Mouse (Mus musculus): Measurements from ENCODE around the gene Gm5089. TPM values are rescaled to one million over a fixed set of nuclear protein-coding genes. Genes with fewer than 3 reads are reported as not detected.

Gm5089 gene
- total RNA-seq, 2 experiments from 2014 or later, result 0.25 TPM; not detected in 1

GRCm38 (mm10) chr14:122479461-122480109 lies 28.7 kb upstream of the Gm5089 start:
- intact Hi-C loops (cut with DNase I), result loop anchor here (5.0 kb wide), 1 partner anchor 252 kb away; no protein-coding TSS in a partner anchor
- no peak for DNase-seq (ENCODE audit: low spot score in 2 of 2)

- intact Hi-C loops (cut with DNase I), result loop anchor here (5.0 kb wide), 1 partner anchor 251 kb away; no protein-coding TSS in a partner anchor
Measured at GRCm38 (mm10) chr14:122478574-122479011, 27.7 kb upstream of the Gm5089 start.

GRCm38 (mm10) chr14:122477971-122478573 lies 27.2 kb upstream of the Gm5089 start:
- intact Hi-C loops (cut with DNase I), result loop anchor here (5.0 kb wide), 1 partner anchor 251 kb away; no protein-coding TSS in a partner anchor
- no peak for DNase-seq (ENCODE audit: low spot score in 2 of 2)

More at GRCm38 (mm10) chr14:122478574-122479011, 27.7 kb upstream of the Gm5089 start:
- DNase-seq (ENCODE audit: low spot score in 2 of 2), result no peak

GRCm38 (mm10) chr14:122477261-122477671 lies 26.4 kb upstream of the Gm5089 start:
- no peak for DNase-seq (ENCODE audit: low spot score in 2 of 2)
- intact Hi-C loops (cut with DNase I), result loop anchor here (5.0 kb wide), 1 partner anchor 250 kb away; no protein-coding TSS in a partner anchor

DNA sequence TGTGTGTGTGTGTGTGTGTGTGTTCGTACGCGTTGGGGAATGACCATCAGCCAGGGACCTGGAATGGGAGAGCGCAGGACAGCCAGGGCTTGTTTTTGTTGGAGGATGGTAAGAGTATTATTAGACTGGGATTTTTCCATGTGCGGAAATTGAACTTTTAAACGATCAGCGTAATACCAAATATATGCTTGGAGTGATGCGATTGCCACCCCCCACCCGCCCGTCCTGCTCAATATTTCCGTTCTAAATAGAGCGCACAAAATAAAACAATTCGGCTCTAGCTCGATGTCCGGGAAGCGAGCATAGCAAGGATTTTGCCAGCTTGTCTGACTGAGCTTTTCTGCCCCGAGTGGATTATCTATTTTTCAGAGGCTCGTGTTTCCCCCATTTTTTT lies 25.9 kb upstream of the Gm5089 start:
- intact Hi-C loops (cut with DNase I), result loop anchor here (5.0 kb wide), 1 partner anchor 250 kb away; no protein-coding TSS in a partner anchor
- no peak for DNase-seq (ENCODE audit: low spot score in 2 of 2)

DNA sequence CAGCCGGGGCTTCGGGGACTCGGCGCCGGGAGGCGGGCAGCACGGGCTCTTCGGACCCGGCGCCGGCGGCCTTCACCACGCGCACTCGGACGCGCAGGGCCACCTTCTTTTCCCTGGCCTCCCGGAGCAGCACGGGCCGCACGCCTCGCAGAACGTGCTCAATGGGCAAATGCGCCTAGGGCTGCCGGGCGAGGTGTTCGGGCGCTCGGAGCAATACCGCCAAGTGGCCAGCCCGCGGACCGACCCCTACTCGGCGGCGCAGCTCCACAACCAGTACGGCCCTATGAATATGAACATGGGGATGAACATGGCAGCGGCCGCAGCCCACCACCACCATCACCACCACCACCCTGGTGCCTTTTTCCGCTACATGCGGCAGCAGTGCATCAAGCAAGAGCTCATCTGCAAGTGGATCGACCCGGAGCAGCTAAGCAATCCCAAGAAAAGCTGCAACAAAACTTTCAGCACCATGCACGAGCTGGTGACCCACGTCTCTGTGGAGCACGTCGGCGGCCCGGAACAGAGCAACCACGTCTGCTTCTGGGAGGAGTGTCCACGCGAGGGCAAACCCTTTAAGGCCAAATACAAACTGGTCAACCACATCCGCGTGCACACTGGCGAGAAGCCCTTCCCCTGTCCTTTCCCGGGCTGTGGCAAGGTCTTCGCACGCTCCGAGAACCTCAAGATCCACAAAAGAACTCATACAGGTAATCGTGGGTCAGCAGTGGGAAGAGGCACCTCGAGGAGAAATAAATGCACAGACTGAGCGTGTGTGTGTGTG lies 25.3 kb upstream of the Gm5089 start:
- intact Hi-C loops (cut with DNase I), result loop anchor here (5.0 kb wide), 1 partner anchor 249 kb away; no protein-coding TSS in a partner anchor
- no peak for DNase-seq (ENCODE audit: low spot score in 2 of 2)

DNA sequence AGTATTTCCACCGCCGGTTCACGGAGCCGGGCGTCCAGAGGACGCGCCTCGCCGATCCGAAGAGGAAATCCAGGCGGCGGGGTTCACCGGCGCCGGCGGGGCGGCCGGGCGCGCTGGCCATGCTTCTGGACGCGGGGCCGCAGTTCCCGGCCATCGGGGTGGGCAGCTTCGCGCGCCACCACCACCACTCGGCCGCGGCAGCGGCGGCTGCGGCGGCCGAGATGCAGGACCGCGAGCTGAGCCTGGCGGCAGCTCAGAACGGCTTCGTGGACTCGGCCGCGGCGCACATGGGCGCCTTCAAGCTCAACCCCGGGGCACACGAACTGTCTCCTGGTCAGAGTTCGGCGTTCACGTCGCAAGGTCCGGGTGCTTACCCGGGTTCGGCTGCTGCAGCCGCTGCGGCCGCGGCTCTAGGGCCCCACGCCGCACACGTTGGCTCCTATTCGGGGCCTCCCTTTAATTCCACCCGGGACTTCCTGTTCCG lies 24.7 kb upstream of the Gm5089 start:
- intact Hi-C loops (cut with DNase I), result loop anchor here (5.0 kb wide), 1 partner anchor 248 kb away; no protein-coding TSS in a partner anchor
- no peak for DNase-seq (ENCODE audit: low spot score in 2 of 2)

DNA sequence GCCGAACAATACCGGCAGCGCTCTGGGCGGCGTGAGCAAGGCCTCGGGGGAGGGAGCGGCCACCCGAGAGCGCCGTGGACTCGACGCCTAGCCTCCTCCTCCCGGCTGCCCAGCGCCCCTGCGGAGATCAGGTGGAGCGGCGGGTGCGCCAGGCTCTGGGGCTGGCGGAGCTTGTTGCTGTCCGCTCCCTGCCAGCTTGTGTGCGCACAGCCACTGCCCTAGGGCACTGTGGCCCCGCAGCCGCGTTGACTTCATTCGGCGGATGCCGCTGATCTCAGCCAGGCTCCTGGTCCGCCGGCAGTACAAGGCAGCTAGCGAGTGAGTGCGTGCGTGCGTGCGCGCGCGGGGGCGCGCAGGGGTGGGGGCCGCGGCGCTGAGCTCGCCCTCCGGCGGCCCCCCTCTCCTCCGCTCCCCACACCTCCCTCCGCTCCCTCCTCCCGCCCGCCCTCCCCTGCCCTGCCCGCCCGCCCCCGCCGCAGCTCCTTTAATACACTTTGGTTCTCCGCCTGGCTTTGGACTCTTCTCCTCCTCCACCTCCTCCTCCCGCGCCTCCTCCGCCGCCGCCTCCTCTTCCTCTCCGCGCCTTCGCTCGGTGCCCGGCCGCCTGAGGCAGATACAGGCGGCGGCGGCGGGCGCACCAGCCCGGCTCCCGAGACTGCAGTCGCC lies 24.1 kb upstream of the Gm5089 start, which contains the start of gene Zic2:
Zic2 (plus strand) TSS at position 545 of the 666 bp plus-strand sequence.
- no peak for DNase-seq (ENCODE audit: low spot score in 2 of 2)
- intact Hi-C loops (cut with DNase I), result loop anchor here (5.0 kb wide), 1 partner anchor 248 kb away; no protein-coding TSS in a partner anchor

DNA sequence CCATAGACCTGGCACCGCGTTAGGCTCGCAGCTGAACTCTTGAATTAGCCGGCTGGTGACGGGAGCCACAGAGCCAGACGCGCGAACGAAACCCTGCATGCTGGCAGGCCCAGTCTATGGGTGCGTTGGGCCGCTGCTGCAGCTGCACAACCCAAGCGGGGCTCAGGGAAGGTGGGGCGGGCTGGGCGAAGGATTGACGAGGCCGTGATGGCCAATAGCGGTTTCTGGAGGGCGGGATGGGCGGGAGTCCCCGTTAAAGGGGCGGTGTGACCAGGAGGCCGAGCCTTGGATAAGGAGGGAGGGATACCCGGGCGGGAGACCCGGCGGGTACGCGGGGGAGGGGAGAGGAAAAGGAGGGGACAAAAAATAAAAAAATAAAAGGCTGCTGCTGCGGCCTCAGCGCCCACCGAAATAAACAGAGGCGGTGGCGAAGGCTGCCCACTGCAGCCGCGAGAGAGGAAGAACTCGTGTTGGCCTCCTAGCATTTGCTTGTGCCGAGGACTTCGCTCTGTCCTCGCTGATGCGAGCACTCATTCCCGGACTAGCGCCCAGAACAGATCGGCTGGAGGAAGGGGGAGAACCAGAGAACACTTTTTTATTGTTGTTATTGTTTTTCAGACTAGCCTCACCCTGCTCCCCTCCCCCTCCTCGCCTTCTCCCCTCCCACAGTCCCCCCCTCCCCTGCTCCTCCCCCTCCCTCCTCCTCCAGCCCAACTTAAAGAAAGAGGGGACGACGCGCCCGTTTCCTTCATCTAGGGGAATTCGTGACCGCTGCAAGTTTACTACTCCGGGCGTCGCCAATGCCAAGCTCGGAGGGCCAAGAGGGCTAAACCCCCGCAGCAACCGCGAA lies 23.4 kb upstream of the Gm5089 start:
- no peak for DNase-seq (ENCODE audit: low spot score in 2 of 2)
- intact Hi-C loops (cut with DNase I), result no loop called here

DNA sequence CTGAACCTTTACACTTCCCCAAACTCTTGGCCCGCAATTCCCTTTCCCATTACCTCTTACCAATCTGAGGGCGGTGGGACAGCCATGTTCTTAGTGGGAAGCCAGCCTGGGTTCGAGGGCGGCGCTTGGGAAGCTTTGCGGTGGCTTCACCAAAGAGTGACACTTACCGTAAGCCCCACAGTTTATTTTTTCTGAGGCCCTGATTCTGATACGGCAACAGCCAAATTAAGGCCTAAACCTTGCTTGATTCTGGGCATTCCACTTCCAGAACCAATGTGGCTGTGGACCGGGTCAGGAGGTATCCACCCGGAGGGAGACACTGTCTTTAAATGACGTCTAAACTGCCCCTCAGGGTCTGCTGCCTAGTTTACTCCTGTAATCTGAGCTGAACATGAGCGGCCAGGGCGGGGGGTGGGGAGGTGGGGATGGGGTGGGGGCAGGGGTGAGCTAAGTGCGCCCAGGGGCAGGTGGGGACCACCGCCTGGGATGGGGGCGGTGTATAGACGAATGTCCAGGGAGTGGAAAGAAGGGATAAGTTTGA lies 22.4 kb upstream of the Gm5089 start:
- DNase-seq (ENCODE audit: low spot score in 2 of 2), result no peak
- intact Hi-C loops (cut with DNase I), result no loop called here

DNA sequence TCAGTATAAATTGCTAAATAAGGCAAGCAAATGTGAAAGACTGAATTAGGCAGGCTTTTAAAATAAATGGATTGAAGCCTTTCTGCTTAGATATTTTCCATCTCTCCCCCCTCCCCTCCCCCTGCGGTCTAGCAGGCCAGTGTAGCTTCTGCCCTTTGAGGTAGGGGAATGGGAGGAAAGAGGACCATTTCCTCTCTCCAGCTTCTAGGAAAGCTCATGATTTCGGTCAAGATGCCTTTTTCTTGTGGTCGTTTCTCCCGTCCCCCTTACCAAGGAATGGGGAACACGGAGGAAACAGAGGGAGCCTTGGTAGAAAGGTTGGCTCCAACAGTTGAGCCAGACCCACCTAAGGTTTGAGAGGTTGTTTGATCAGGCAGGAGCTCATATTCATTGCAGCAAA lies 21.7 kb upstream of the Gm5089 start:
- intact Hi-C loops (cut with DNase I), result no loop called here
- peak in 1 of 2 experiments; percentile 2 for DNase-seq (ENCODE audit: low spot score in 2 of 2)

- peak in 1 of 2 experiments; percentile 3 for DNase-seq (ENCODE audit: low spot score in 2 of 2)
- intact Hi-C loops (cut with DNase I), result no loop called here
Measured at GRCm38 (mm10) chr14:122472161-122472560, 21.2 kb upstream of the Gm5089 start.

GRCm38 (mm10) chr14:122471449-122472085 lies 20.7 kb upstream of the Gm5089 start:
- DNase-seq (ENCODE audit: low spot score in 2 of 2), result no peak
- intact Hi-C loops (cut with DNase I), result no loop called here

DNA sequence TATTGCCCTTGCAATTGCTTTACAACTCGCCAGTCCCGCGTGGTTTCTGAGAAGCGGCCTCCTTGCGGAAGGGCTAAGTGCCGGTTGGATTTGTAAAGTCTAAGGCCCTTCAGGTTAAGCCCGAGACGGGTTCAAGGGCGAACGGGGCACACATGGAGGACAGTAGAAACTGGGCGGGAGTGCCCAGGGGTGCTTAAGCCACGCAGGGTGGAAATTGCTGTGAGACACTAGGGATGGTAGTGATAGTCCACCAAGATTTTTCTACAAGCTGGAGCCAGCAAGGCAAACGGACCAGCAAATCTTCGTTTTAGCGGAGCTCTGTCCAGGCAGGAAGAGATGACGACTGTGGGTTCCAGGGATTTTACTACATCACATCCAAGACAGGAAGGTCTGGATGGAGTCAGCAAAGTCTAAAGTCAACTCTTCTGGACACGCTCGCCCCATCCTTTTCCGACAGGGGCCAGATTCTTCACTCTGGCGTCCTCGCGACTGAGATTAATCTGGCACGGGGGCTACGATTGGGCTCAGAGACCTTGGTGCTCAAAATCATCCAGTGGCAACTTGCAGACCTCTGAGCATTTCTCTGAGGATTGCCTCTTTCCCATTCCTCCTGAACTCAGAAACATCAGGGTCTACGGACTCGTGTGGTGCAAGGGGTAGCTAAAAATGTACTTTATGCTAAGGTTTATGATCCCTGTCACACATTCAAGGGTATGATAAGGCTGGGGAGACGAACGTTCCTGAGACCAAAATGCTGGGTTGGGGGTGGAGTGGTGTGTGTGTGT lies 18.2 kb upstream of the Gm5089 start:
- intact Hi-C loops (cut with DNase I), result loop anchor here (2.0 to 5.0 kb wide), 2 partner anchors 16 to 87 kb away; no protein-coding TSS in a partner anchor

GRCm38 (mm10) chr14:122467926-122468841 lies 17.3 kb upstream of the Gm5089 start:
- intact Hi-C loops (cut with DNase I), result loop anchor here (2.0 to 5.0 kb wide), 2 partner anchors 15 to 86 kb away; no protein-coding TSS in a partner anchor
- no peak for DNase-seq (ENCODE audit: low spot score in 2 of 2)

More for the DNA sequence above, 18.2 kb upstream of the Gm5089 start:
- no peak for DNase-seq (ENCODE audit: low spot score in 2 of 2)

Data from left cerebral cortex, postnatal 36 days (tissue).